Mouse (Mus musculus) C2C12 (cell line): ENCODE measurements at regions not wholly inside any gene's neighbourhood (a gene's known extent, or its start where the extent isn't known, plus 50 kb on each side); places are given as distances from the start of the nearest gene placed in this dataset.

Experiments
- H3K27me3 ChIP-seq: one replicate; pipeline ENCODE4 v1.6.1; 2011; ENCODE audit not compliant: control insufficient read depth, insufficient read depth, insufficient read length
- H3K36me3 ChIP-seq: one replicate; pipeline ENCODE4 v1.6.1; 2011; ENCODE audit not compliant: control insufficient read depth, insufficient read depth
- H3K4me3 ChIP-seq: one replicate; pipeline ENCODE4 v1.5.1; 2011; ENCODE audit warnings: mild to moderate bottlenecking, control low read depth; ENCODE audit not compliant: poor library complexity, insufficient read depth, severe bottlenecking
- H3K79me2 ChIP-seq: one replicate; pipeline ENCODE4 v1.6.1; 2011; ENCODE audit not compliant: control insufficient read depth, insufficient read depth
- H3K79me3 ChIP-seq: one replicate; pipeline ENCODE4 v1.6.1; 2011; ENCODE audit warnings: low read depth, control low read depth
- H3ac ChIP-seq: one replicate; pipeline ENCODE3; 2011; ENCODE audit warnings: low read depth; ENCODE audit not compliant: control insufficient read depth, insufficient read length
- CEBPB ChIP-seq: IDR thresholded peaks from one replicate; pipeline ENCODE4 v1.6.1; 2011; ENCODE audit warnings: low read depth, mild to moderate bottlenecking, control low read depth, moderate library complexity
- CTCF ChIP-seq: IDR thresholded peaks from one replicate; pipeline ENCODE4 v1.5.1; 2011; ENCODE audit not compliant: control insufficient read depth, insufficient read depth, insufficient read length
- FOSL1 ChIP-seq: IDR thresholded peaks from one replicate; pipeline ENCODE4 v1.8.0; 2011; ENCODE audit warnings: mild to moderate bottlenecking, low read length; ENCODE audit not compliant: poor library complexity, insufficient read depth, severe bottlenecking
- MAX ChIP-seq: IDR thresholded peaks from one replicate; pipeline ENCODE4 v1.6.1; 2011; ENCODE audit warnings: mild to moderate bottlenecking, control low read depth
- MYOD1 ChIP-seq: IDR thresholded peaks from one replicate; pipeline ENCODE4 v1.6.1; 2011; ENCODE audit warnings: low read depth; ENCODE audit not compliant: control insufficient read depth, insufficient read length
- MYOG ChIP-seq: IDR thresholded peaks from one replicate; pipeline ENCODE4 v1.6.1; 2011; ENCODE audit not compliant: control insufficient read depth, insufficient read length; ENCODE audit errors: extremely low read depth
- USF1 ChIP-seq: IDR thresholded peaks from one replicate; pipeline ENCODE4 v1.6.1; 2011; ENCODE audit warnings: low read depth, mild to moderate bottlenecking, control low read depth, moderate library complexity

DNA sequence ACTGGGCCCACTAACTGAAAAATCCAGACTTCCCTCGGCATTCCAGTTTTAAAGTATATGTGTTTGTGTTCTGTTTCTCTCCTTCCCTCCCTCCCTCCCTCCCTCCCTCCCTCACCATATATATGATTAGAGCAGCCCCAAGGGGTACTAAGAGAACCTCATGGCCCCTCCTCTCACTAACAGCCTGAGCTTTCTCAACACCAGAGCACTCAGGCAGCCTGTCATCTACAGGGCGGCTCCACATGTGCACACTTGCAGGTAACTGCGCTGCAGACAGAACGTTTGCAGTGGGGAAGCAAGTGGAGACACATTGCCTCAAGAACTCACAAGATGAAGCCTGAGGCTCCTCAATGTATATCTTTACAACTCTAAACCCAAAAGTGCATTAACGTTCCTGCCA, 294.9 kb downstream of the Sox4 start:
- Histone ChIP-seq H3K4me3 (no peak overlapping the region), H3K79me2 (no peaks in the 10 kb centered on the region), H3K36me3 (no peaks in the 10 kb centered on the region), H3K27me3 (no peaks in the 10 kb centered on the region), H3ac (no peak overlapping the region), H3K79me3 (peaks cover 1% of the 10 kb centered on the region)
- TF ChIP-seq MAX, result no peak
- no peak for TF ChIP-seq CEBPB
- no peak for TF ChIP-seq FOSL1
- TF ChIP-seq CTCF, result no peak
- TF ChIP-seq MYOG, result no peak

DNA sequence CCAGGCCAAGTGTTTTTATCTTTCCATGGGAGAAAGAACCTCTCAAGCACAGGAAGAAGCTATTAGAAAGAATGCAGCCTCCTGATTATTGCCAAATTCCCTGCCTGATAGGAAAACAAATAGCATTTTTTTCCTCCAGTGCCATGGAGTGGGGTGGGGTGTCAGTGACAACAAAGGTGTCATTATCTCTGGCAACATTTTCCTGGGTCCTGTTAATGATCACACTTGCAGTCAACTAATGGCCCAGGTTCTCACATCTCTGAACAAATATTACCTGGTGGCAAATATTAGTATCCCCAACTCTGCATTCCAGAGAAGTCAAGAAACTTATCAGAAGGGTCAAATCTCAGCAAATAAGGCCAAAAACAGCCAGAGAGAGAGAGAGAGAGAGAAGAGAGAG, 298.6 kb downstream of the Sox4 start:
- no peaks in the 10 kb centered on the region for H3K79me2 ChIP-seq
- no peak overlapping the region for H3K4me3 ChIP-seq
- H3K27me3 ChIP-seq, result no peaks in the 10 kb centered on the region
- TF ChIP-seq MYOG (no peak), MYOD1 (no peak), USF1 (no peak), CTCF (no peak), FOSL1 (no peak), MAX (no peak), CEBPB (no peak)
- H3K36me3 ChIP-seq, result no peaks in the 10 kb centered on the region
- peaks cover 1% of the 10 kb centered on the region for H3K79me3 ChIP-seq
- H3ac ChIP-seq, result no peak overlapping the region

DNA sequence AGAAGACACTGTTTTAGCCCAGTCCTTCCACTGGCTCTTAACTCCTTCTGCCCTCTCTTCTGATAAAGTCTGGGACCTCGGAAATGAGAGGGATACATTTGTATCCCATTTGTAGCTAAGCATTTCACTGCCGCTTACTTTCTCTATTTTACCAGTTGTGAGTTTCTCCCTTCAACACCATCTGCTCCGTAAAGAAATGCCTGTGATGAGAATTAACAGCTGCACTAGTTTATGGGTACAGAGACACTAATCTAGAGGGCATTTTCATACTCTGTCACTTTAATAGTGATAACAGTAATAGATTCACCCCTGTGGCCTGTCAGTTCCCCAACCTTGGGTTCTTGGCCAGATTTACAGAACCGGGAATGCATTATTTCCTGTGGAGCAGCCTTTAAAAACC, 300.2 kb downstream of the Sox4 start:
- H3K36me3 ChIP-seq, result no peaks in the 10 kb centered on the region
- no peak overlapping the region for H3ac ChIP-seq
- H3K27me3 ChIP-seq, result no peaks in the 10 kb centered on the region
- no peak overlapping the region for H3K4me3 ChIP-seq
- no peak for TF ChIP-seq CTCF
- TF ChIP-seq MAX, result no peak
- no peak for TF ChIP-seq MYOG
- peak; percentile 10 for TF ChIP-seq MYOD1
- TF ChIP-seq USF1, result no peak
- no peaks in the 10 kb centered on the region for H3K79me2 ChIP-seq
- no peaks in the 10 kb centered on the region for H3K79me3 ChIP-seq

DNA sequence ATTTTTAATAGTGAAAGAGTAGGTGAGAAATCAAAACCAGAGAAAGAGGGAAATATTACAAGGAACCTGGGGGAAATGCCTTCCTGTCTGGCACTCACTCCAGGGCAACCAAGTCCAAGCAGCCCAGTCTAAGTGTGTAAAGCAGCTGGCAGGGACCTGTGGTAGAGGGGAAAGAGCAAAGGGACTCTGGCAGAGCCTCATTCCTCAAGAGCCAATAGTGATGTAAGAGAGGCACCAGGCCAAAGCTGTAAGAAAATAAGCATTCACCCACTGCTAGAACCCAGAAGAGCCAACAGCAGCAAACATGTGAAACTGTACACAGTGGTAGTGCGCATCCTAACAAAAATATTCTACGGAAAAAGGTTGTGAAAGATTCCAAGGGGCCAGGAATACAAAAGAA, 301.7 kb downstream of the Sox4 start:
- H3K79me3 ChIP-seq, result no peaks in the 10 kb centered on the region
- TF ChIP-seq USF1 (no peak), CEBPB (no peak), MAX (no peak), MYOG (no peak), CTCF (no peak), MYOD1 (no peak), FOSL1 (no peak)
- H3K27me3 ChIP-seq, result no peaks in the 10 kb centered on the region
- H3K36me3 ChIP-seq, result no peaks in the 10 kb centered on the region
- no peak overlapping the region for H3K4me3 ChIP-seq
- no peaks in the 10 kb centered on the region for H3K79me2 ChIP-seq
- H3ac ChIP-seq, result no peak overlapping the region

DNA sequence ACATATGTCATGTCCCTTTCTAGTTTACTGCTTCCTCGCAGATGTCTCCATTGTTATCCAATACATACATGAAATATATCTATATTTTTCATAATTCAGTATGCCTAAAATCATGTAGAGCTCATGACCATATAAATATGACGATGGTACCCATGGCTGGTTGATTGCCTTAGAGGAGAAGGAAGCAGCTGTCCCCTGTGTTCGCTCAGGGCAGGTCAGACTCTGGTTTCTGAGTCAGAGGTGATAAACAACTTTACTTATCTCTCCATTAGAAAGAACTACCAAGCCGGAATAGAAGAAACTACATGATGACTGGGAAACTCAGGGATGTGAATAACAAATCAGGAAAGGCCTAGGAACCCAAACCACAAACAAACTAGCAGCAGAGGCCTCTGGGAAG, 307.6 kb downstream of the Sox4 start:
- Histone ChIP-seq H3K4me3 (no peak overlapping the region), H3K79me3 (no peaks in the 10 kb centered on the region), H3ac (no peak overlapping the region), H3K27me3 (no peaks in the 10 kb centered on the region), H3K79me2 (no peaks in the 10 kb centered on the region), H3K36me3 (no peaks in the 10 kb centered on the region)
- no peak for TF ChIP-seq CEBPB
- TF ChIP-seq CTCF, result no peak

DNA sequence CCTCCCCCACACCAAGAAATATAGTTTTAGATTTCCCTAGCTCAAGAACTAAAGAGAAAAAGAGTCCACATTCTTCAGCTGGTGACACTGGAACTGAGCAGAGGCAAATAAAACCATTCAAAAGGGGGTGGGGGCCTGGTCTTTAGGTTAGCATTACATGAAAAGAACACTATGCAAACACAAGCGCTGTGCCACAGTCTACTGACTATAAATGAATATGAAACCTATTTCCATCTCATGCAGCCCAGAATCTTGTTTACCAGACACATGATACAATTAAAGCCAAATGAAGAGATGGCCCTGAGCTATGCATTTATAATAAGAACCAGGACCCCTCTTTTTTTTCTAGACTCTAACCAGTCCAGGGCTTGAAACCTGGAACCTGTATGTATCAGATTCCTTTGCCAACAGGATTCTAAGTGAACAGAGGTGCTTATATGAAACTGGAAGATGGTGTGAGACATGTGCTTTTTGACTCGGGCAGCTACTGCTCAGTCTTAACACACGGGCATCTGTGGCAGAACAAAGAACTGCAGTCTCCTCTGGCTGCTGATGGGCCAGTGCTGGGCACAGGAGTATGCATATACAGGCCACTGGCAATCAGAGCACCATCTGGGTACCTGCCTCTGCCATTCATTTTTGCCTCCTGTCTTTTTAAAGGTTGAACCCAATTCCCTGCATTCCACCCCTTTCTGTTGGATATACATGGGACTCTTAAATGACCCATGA, 308.5 kb downstream of the Sox4 start:
- Histone ChIP-seq H3ac (no peak overlapping the region), H3K79me2 (no peaks in the 10 kb centered on the region), H3K4me3 (no peak overlapping the region), H3K79me3 (no peaks in the 10 kb centered on the region), H3K36me3 (no peaks in the 10 kb centered on the region), H3K27me3 (no peaks in the 10 kb centered on the region)
- TF ChIP-seq MYOG (no peak), USF1 (no peak), CEBPB (no peak), CTCF (no peak), MYOD1 (no peak), MAX (no peak), FOSL1 (no peak)

DNA sequence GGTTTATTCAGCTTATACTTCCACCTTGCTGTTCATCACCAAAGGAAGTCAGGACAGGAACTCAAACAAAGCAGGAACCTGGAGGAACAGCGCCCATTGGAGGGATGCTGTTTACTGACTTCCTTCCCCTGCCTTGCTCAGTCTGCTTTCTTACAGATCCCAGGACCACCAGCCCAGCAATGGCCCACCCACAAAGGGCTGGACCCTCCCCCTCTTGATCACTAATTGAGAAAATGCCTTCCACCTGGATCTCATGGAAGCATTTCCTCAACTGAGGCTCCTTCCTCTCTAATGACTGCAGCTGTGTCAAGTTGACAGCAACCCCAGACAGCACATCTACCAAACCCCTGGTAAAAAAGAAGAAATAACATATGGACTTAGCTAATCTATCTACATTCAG, 312.7 kb downstream of the Sox4 start:
- H3K27me3 ChIP-seq, result no peaks in the 10 kb centered on the region
- no peak overlapping the region for H3K4me3 ChIP-seq
- TF ChIP-seq CTCF (no peak), MYOG (no peak), MYOD1 (no peak), FOSL1 (no peak), CEBPB (no peak), USF1 (no peak), MAX (no peak)
- H3K79me3 ChIP-seq, result no peaks in the 10 kb centered on the region
- no peak overlapping the region for H3ac ChIP-seq
- H3K79me2 ChIP-seq, result no peaks in the 10 kb centered on the region
- no peaks in the 10 kb centered on the region for H3K36me3 ChIP-seq
